In the genomic region with DNA sequence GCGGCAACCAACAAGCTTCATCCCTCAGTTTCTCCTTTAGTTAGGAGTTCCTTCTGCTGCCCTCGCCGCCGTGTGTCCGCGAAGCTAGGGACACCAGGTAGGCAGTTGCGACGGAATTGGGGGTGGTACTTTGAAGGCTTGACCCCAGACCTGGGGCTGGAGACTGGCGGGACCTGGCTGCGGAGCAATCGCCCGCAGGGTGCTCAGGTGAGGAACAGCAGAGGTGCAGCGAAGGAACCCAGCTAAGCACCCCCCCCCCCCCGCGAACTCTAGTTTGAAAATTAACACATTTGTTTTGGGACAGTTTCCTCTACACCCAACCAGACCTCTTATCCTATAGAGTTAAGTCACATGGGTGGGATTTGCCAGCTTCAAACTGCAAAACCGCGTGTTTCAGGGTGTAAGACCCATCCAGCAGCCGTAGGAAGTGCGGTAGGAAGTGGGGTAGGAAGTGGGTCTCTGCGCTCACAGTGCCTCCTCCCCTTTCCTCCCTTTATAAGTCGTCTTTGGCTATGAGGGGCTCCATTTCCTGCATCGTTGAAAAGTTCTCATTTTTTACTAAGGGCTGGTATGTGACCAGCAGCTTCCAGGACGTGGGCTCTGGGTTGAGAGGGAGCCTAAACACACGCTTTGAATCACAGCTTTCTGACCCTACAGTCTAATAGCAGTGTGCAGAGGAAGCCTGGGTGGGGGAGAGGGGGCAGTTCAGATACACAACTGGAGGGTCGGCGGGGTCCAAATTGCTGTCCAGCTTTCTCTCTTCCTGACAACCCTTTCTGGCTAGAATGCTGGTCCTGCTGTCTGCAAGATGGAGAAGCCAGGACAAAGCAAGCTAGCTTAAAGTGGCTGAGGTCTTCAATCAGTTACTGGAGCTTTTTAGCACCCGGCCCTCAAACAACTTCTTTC, we compare ENCODE assay signal across 8 mouse cellular contexts. TPM values are rescaled to one million over a fixed set of nuclear protein-coding genes. Genes with fewer than 3 reads are reported as not detected.
DNase-seq lines count a peak whose midpoint lies in the region; ATAC-seq and TF ChIP-seq lines count a peak whose summit lies in the region.

No protein-coding gene starts in this region.

- H3K4me2 ChIP-seq in hindbrain, embryonic 14.5 days (replicated peaks) = peak overlapping the region; percentile 99
- H3K4me2 ChIP-seq in liver, embryonic 15.5 days = peak overlapping the region; percentile 65
- H3K4me2 ChIP-seq in stomach, embryonic 14.5 days (replicated peaks; ENCODE audit: low read depth, low read length) = peak overlapping the region; percentile 99

- H3K27me3 ChIP-seq in hindbrain, embryonic 14.5 days (ENCODE audit: control insufficient read depth, insufficient read depth, low read length) = peaks cover 31% of the 10 kb centered on the region
- H3K27me3 ChIP-seq in liver, embryonic 15.5 days = peaks cover 56% of the 10 kb centered on the region
- H3K27me3 ChIP-seq in stomach, embryonic 14.5 days (ENCODE audit: control insufficient read depth, insufficient read depth, low read length) = no peaks in the 10 kb centered on the region

- no peaks in the 10 kb centered on the region for H3K9me3 ChIP-seq in hindbrain, embryonic 14.5 days (ENCODE audit: control insufficient read depth, low read length)
- no peaks in the 10 kb centered on the region for H3K9me3 ChIP-seq in liver, embryonic 15.5 days (replicated peaks)
- no peaks in the 10 kb centered on the region for H3K9me3 ChIP-seq in stomach, embryonic 14.5 days (ENCODE audit: control insufficient read depth, low read depth, low read length)

- peak overlapping the region; percentile 58 for H3K9ac ChIP-seq in hindbrain, embryonic 14.5 days
- no peak overlapping the region for H3K9ac ChIP-seq in liver, embryonic 15.5 days
- H3K9ac ChIP-seq in stomach, embryonic 14.5 days (replicated peaks; ENCODE audit: low read depth, low read length) = peak overlapping the region; percentile 55

- H3K27ac ChIP-seq in layer of hippocampus, adult 2 months = peak overlapping the region; percentile 62
- H3K27ac ChIP-seq in hindbrain, embryonic 14.5 days = no peak overlapping the region
- H3K27ac ChIP-seq in liver, embryonic 15.5 days (replicated peaks) = no peak overlapping the region
- no peak overlapping the region for H3K27ac ChIP-seq in stomach, embryonic 14.5 days (ENCODE audit: low read length)

- peak overlapping the region; percentile 62 for H3K4me3 ChIP-seq in layer of hippocampus, adult 2 months
- peak overlapping the region; percentile 66 for H3K4me3 ChIP-seq in hindbrain, embryonic 14.5 days (replicated peaks; ENCODE audit: low read length)
- peak overlapping the region; percentile 48 for H3K4me3 ChIP-seq in liver, embryonic 15.5 days (replicated peaks)
- H3K4me3 ChIP-seq in stomach, embryonic 14.5 days (ENCODE audit: low read depth, low read length) = peak overlapping the region; percentile 67

- H3K4me1 ChIP-seq in hindbrain, embryonic 14.5 days (replicated peaks; ENCODE audit: control insufficient read depth, insufficient read depth, low read length) = no peaks in the 10 kb centered on the region; the same call in 1 of the 2 replicates
- H3K4me1 ChIP-seq in liver, embryonic 15.5 days (replicated peaks) = no peaks in the 10 kb centered on the region
- no peaks in the 10 kb centered on the region for H3K4me1 ChIP-seq in stomach, embryonic 14.5 days (ENCODE audit: control insufficient read depth, insufficient read depth, low read length)

- no peak for TF ChIP-seq CTCF in layer of hippocampus, adult 2 months (conservative IDR thresholded peaks at IDR 0.05)

- ATAC-seq in hindbrain, embryonic 14.5 days (ENCODE audit: low FRiP score) = 0 out of 2 replicates have a peak, but pooled peaks have one; percentile 44
- ATAC-seq in liver, embryonic 15.5 days (ENCODE audit: insufficient read depth) = no peak
- ATAC-seq in stomach, embryonic 14.5 days (ENCODE audit: insufficient number of reproducible peaks, insufficient read depth, low FRiP score, low read depth) = peak; percentile 50

- DNase-seq in layer of hippocampus, adult 2 months (ENCODE audit: low spot score in 2 of 2) = no peak
- DNase-seq in layer of hippocampus, postnatal 10 days (ENCODE audit: low spot score in 2 of 2) = no peak
- DNase-seq in embryo, embryonic 10 days (ENCODE audit: low spot score) = peak; percentile 51
- no peak for DNase-seq in hindbrain, embryonic 14.5 days (ENCODE audit: low spot score)
- DNase-seq in adrenal gland, adult 18-20 months (ENCODE audit: low spot score in 2 of 2) = no peak
- no peak for DNase-seq in right cerebral cortex, postnatal 10 days (ENCODE audit: low spot score in 2 of 2)

- H3K36me3 ChIP-seq in hindbrain, embryonic 14.5 days (replicated peaks; ENCODE audit: control insufficient read depth, insufficient read depth) = no peaks in the 10 kb centered on the region
- H3K36me3 ChIP-seq in liver, embryonic 15.5 days (replicated peaks) = no peaks in the 10 kb centered on the region
- no peaks in the 10 kb centered on the region for H3K36me3 ChIP-seq in stomach, embryonic 14.5 days (ENCODE audit: control insufficient read depth, insufficient read depth, low read length)

- 5% methylated on average over 27 of the region's 27 CpGs for WGBS in hindbrain, embryonic 14.5 days
- 3% methylated on average over 27 of the region's 27 CpGs for WGBS in liver, embryonic 15.5 days (ENCODE audit: insufficient replicate concordance)
- WGBS in stomach, embryonic 14.5 days = 1% methylated on average over 25 of the region's 27 CpGs

RNA-seq across cellular contexts. Expression of a gene that starts 0.8 kb away (rescaled TPM):
- total RNA-seq in layer of hippocampus, adult 2 months (2021) = 10 to 100 TPM; 30.1 to 36.0 TPM
- total RNA-seq in layer of hippocampus, postnatal 10 days (2021) = 10 to 100 TPM; 26.9 to 32.3 TPM
- 8.0 and 8.3 TPM in 2 replicates for polyA plus RNA-seq in hindbrain, embryonic 14.5 days (2014; fragmentation: Nextera tagmentation; extraction: Ambion mirVana)
- polyA plus RNA-seq in liver, embryonic 15.5 days (2015; fragmentation: Nextera tagmentation; extraction: Ambion mirVana) = 0.79 and 1.0 TPM in 2 replicates
- 21.9 and 23.4 TPM in 2 replicates for polyA plus RNA-seq in stomach, embryonic 14.5 days (2014; fragmentation: Nextera tagmentation; extraction: Ambion mirVana)
- 1 to 10 TPM; 6.0 to 6.2 TPM for total RNA-seq in adrenal gland, adult 18-20 months (2021)

RNA-seq across cellular contexts. Expression of a gene that starts 37.3 kb away (rescaled TPM):
- total RNA-seq in layer of hippocampus, adult 2 months (2021) = not detected
- not detected for total RNA-seq in layer of hippocampus, postnatal 10 days (2021)
- not detected in 2 replicates for polyA plus RNA-seq in hindbrain, embryonic 14.5 days (2014; fragmentation: Nextera tagmentation; extraction: Ambion mirVana)
- polyA plus RNA-seq in liver, embryonic 15.5 days (2015; fragmentation: Nextera tagmentation; extraction: Ambion mirVana) = not detected in 2 replicates
- polyA plus RNA-seq in stomach, embryonic 14.5 days (2014; fragmentation: Nextera tagmentation; extraction: Ambion mirVana) = not detected in 2 replicates
- total RNA-seq in adrenal gland, adult 18-20 months (2021) = not detected
